Mouse (Mus musculus) c-Kit-positive CD71-negative TER-119-negative erythroid progenitor cells, embryonic 14.5 days (primary cell): ENCODE measurements around the gene Zfp638.
"Not testable (repeated sequence)": the region's sequence is repeated elsewhere in the genome, so short reads cannot be mapped to it uniquely, and the experiment has no call there.

ENCODE experiments used
- DNase-seq: peaks from one replicate; pipeline ENCODE4 v3.0.0-alpha.2; 2013; ENCODE audit warnings: low read depth

The Zfp638 gene

GRCm38 (mm10) chr6:84009915-84010302, 143.0 kb downstream of the Zfp638 start:
- DNase-seq, result no peak

DNA sequence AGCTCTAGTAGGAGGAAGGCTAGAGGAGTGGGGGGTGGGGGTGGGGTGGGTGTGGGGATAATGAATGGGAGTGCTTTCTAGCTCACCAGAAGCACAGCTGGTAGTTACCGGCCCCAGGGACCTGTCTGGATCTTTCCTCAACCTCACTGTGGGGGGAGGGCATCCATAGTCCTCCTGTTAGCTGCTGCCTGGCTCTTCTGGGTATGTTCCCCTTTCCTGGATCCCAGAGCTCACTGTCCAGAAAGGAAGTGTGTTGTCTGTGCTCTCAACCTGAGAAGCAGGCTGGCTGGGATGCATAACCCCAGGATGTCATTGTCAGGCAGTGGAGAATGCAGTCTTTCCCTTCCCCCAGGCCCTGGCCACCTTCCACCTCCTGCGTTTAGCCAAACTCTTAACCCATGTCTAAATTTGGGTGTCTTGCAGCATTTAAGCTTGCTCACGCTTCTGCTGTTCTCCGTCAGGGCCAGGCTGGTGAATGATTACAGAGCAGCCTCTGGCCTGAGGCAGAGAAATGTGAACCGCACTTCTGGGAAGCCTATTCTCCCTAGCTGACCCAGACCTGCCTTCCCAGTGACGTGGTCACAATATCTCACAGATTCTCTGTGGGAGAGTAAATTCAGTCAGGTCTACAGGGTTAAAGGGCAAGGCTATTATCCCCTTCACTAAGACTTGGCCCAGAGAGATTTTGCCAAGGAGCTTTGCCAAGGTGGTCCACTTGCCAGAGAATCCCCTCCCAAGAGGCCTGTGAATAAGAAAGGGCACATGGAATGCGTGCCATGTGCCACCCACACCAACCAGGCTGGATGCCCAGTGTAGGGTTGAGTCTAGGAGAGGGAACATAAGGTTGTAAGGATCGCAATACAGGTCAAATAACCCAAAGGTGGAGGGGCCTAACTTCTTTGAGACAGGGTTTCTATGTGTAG, 143.7 kb downstream of the Zfp638 start:
- no peak for DNase-seq

GRCm38 (mm10) chr6:84014961-84015683, 148.2 kb downstream of the Zfp638 start:
- DNase-seq, result not testable (repeated sequence)

DNA sequence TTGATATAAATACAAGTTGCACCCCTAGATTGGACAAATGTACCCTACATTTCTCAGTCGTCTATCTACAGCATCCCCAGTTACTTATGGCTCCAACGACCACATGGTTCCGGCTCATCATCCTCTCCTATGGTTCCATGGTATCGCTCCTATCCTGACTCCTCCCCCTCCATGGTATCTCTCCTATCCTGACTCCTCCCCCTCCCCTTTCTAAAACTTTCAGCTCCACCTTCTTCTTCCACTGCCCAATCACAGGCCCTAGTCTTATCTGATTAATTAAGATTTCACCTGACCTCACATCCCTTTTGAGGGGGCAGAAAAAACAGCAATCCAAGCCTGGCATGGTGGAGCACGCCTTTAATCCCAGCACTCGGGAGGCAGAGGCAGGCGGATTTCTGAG, 149.9 kb downstream of the Zfp638 start:
- no peak for DNase-seq

- no peak for DNase-seq
Observed at GRCm38 (mm10) chr6:84017392-84017791, 150.5 kb downstream of the Zfp638 start.

GRCm38 (mm10) chr6:84018906-84019550, 152.1 kb downstream of the Zfp638 start:
- no peak for DNase-seq

GRCm38 (mm10) chr6:84020002-84020401, 153.1 kb downstream of the Zfp638 start:
- no peak for DNase-seq

GRCm38 (mm10) chr6:84021990-84022389, 155.1 kb downstream of the Zfp638 start:
- no peak for DNase-seq

DNA sequence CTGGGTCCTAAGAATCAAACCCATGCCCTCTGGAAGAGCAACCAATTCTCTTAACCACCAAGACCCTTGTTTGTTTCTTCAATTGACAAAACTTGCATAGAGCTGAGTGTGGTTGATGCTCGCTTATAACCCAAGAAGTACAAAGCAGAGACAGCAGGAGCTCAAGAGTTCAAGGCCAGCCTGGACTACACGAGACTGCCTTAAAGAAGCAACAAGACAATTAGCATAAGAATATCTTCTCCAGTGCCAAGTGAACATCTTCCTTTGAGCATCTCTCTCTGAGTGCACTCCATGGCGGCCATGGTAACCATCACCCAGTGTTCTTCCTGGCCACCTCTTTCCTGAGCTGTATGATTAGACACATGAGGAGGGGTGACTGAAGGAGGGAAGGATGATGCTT, 158.7 kb downstream of the Zfp638 start:
- no peak for DNase-seq

DNA sequence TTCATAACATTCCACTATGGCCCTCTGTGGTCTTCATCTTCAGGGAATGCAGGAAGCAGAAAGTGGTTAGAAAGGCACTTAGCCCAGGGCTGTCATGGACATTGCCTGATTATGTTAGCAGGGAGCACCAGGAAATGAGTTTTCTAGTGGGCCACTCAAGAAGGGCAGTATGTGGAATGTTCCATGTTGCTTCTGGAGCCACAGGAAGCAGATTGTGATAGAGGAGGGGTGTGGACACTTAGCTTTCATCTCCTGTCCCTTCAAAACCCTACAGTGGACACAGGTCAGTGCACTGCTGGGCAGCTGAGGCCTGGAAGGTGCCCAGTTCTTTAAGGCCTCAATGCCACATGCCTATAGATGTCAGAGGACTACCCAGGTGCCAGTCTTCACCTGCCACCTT, 161.9 kb downstream of the Zfp638 start:
- no peak for DNase-seq

DNA sequence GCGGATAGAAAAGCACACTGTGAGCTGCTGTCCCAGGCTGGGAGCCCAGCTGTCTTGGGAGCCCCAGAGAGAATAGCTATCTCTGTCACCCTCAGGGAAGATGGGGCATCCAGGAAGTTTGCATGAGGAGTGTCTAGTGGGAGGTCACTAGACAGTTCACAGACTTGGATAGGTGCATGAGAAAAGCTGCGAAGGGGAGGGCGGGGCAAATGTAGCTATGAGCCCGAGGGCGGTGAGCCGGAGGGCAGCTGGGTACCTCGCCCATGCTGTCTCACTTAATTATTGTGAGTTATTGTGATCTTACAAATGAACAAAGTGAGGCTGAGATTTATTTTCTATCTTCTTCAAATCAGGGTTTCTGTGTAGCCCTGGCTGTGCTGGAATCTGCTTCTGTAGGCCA, 162.9 kb downstream of the Zfp638 start:
- no peak for DNase-seq

DNA sequence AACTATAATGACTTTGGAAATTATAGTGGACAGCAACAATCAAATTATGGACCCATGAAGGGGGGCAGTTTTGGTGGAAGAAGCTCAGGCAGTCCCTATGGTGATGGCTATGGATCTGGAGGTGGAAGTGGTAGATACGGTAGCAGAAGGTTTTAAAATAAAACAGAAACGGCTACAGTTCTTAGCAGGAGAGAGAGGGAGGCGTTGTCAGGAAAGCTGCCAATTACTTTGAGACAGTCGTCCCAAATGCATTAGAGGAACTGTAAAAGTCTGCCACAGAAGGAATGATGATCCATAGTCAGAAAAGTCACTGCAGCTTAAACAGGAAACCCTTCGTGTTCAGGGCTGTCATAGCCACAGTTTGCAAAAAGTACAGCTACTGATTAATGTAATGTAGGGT, 165.6 kb downstream of the Zfp638 start:
- DNase-seq, result not testable (repeated sequence)
